Mouse (Mus musculus) thymus, adult 2 months (tissue): ENCODE data around the gene Rasl10a. TPM values are rescaled to one million over a fixed set of nuclear protein-coding genes. Genes with fewer than 3 reads are reported as not detected.

Experiments used
- DNase-seq: peaks from one replicate; pipeline ENCODE4 v3.0.0; 2021
- H3K27ac ChIP-seq: fragments of 200-500 bp; 2 replicates; pipeline ENCODE4 v1.5.1; 2012; ENCODE audit warnings: low read length, control low read depth; ENCODE audit not compliant: control insufficient read depth, insufficient read depth
- H3K27me3 ChIP-seq: fragments of 200-500 bp; 2 replicates; pipeline ENCODE4 v1.6.1; 2012; ENCODE audit warnings: mild to moderate bottlenecking, low read length, moderate library complexity, mixed read lengths; ENCODE audit not compliant: control insufficient read depth, insufficient read depth
- H3K36me3 ChIP-seq: fragments of 200-500 bp; 2 replicates; pipeline ENCODE4 v1.6.1; 2012; ENCODE audit warnings: mild to moderate bottlenecking, low read length, moderate library complexity; ENCODE audit not compliant: control insufficient read depth, insufficient read depth
- H3K4me1 ChIP-seq: fragments of 200-500 bp; replicated peaks from 2 replicates; pipeline ENCODE4 v1.6.1; 2012; ENCODE audit warnings: low read length; ENCODE audit not compliant: control insufficient read depth, insufficient read depth
- H3K4me3 ChIP-seq: fragments of 200-500 bp; 2 replicates; pipeline ENCODE4 v1.5.1; 2012; ENCODE audit warnings: mild to moderate bottlenecking, low read length, control low read depth, moderate library complexity; ENCODE audit not compliant: control insufficient read depth, insufficient read depth
- CTCF ChIP-seq: fragments of 200-500 bp; IDR thresholded peaks from 2 replicates; pipeline ENCODE4 v1.5.1; 2012; ENCODE audit warnings: mild to moderate bottlenecking, control low read depth, low read length, moderate library complexity, borderline replicate concordance; ENCODE audit not compliant: control insufficient read depth, poor library complexity, insufficient read depth; ENCODE audit errors: extremely low read depth
- POLR2A ChIP-seq: fragments of 200-500 bp; IDR thresholded peaks from 2 replicates; pipeline ENCODE4 v1.6.1; 2012; ENCODE audit warnings: mild to moderate bottlenecking, low read length, control low read depth, moderate library complexity; ENCODE audit not compliant: control insufficient read depth, poor library complexity, insufficient read depth; ENCODE audit errors: extremely low read depth
- WGBS: fragments of 180-500 bp; shearing (Covaris S2); methylation state at CpG from one replicate; pipeline ENCODE4 v1.1.7; 2018; 5-methylcytosine and 5-hydroxymethylcytosine counted together
- polyA plus RNA-seq: library from polyadenylated mRNA; depleted of rRNA; stranded (reverse); fragments of >200 nt; gene quantifications from 2 replicates; pipeline ENCODE4 v1.2.3, GENCODE M21; 2012; rRNA removed

Gene Rasl10a
- polyA plus RNA-seq, 1 experiment, result 6.5 TPM

GRCm38 (mm10) chr11:5102384-5102783, 44.5 kb downstream of the Rasl10a start:
- peaks cover 9% of the 10 kb centered on the region for H3K4me1 ChIP-seq
- WGBS, result 96% methylated on average over 7 of the region's 7 CpGs
- DNase-seq, result no peak
- no peaks in the 10 kb centered on the region for H3K36me3 ChIP-seq
- H3K27ac ChIP-seq, result no peak overlapping the region
- TF ChIP-seq CTCF (no peak), POLR2A (no peak)
- no peak overlapping the region for H3K4me3 ChIP-seq
- H3K27me3 ChIP-seq, result no peaks in the 10 kb centered on the region

GRCm38 (mm10) chr11:5103986-5104509, 46.1 kb downstream of the Rasl10a start:
- H3K4me3 ChIP-seq, result no peak overlapping the region
- DNase-seq, result no peak
- peaks cover 9% of the 10 kb centered on the region for H3K4me1 ChIP-seq
- 100% methylated on average over 4 of the region's 4 CpGs for WGBS
- TF ChIP-seq CTCF (no peak), POLR2A (no peak)
- H3K27me3 ChIP-seq, result no peaks in the 10 kb centered on the region
- H3K36me3 ChIP-seq, result no peaks in the 10 kb centered on the region
- H3K27ac ChIP-seq, result no peak overlapping the region

GRCm38 (mm10) chr11:5109441-5109840, 51.5 kb downstream of the Rasl10a start:
- Histone ChIP-seq H3K36me3 (no peaks in the 10 kb centered on the region), H3K27ac (no peak overlapping the region), H3K4me3 (no peak overlapping the region), H3K27me3 (no peaks in the 10 kb centered on the region), H3K4me1 (peaks cover 16% of the 10 kb centered on the region)
- DNase-seq, result no peak
- 91% methylated on average over 8 of the region's 8 CpGs for WGBS
- no peak for TF ChIP-seq POLR2A
- no peak for TF ChIP-seq CTCF

Other genes with a start within 250 kb of the Rasl10a start
- 50.8 and 56.1 TPM in 2 replicates for gene Nf2, start 208.6 kb upstream of the Rasl10a start, polyA plus RNA-seq
- 52.3 and 53.5 TPM in 2 replicates for gene Nipsnap1, start 184.2 kb upstream of the Rasl10a start, polyA plus RNA-seq
- 27.3 and 28.5 TPM in 2 replicates for gene Thoc5, start 162.8 kb upstream of the Rasl10a start, polyA plus RNA-seq
- gene Nefh, start 110.1 kb upstream of the Rasl10a start, polyA plus RNA-seq, result 2.8 and 3.7 TPM in 2 replicates
- gene Ap1b1, start 71.3 kb upstream of the Rasl10a start, polyA plus RNA-seq, result 129 and 140 TPM in 2 replicates
- gene Gas2l1, start 7.2 kb downstream of the Rasl10a start, polyA plus RNA-seq, result 24.9 and 27.3 TPM in 2 replicates
- gene Rhbdd3, start 40.8 kb downstream of the Rasl10a start, polyA plus RNA-seq, result 28.6 and 31.3 TPM in 2 replicates
- 1,137 and 1,289 TPM in 2 replicates for gene Ewsr1, start 41.1 kb downstream of the Rasl10a start, polyA plus RNA-seq
- gene Emid1, start 94.1 kb downstream of the Rasl10a start, polyA plus RNA-seq, result 56.7 and 74.0 TPM in 2 replicates
- 170 and 197 TPM in 2 replicates for gene Kremen1, start 203.4 kb downstream of the Rasl10a start, polyA plus RNA-seq